Mouse (Mus musculus) midbrain, embryonic 11.5 days (tissue): ENCODE measurements around the gene Ptar1. TPM values are rescaled to one million over a fixed set of nuclear protein-coding genes. Genes with fewer than 3 reads are reported as not detected.
"Not testable (repeated sequence)": the region's sequence is repeated elsewhere in the genome, so short reads cannot be mapped to it uniquely, and the experiment has no call there.

Source experiments
- ATAC-seq: fragments of 200-750 bp; cut with Nextera tagmentation; 2 replicates; pipeline ENCODE4 v1.8.0; 2017; ENCODE audit warnings: moderate TSS enrichment, moderate library complexity; ENCODE audit not compliant: low FRiP score
- DNase-seq: peaks from one replicate; pipeline ENCODE4 v3.0.0; 2015; ENCODE audit warnings: low spot score; ENCODE audit errors: missing footprints
- H3K27ac ChIP-seq: fragments of 300-500 bp; sonication (generic); 2 replicates; pipeline ENCODE4 v1.5.1; 2014; ENCODE audit warnings: low read depth, low read length
- H3K27me3 ChIP-seq: fragments of 300-500 bp; sonication (generic); 2 replicates; pipeline ENCODE4 v1.6.1; 2014; ENCODE audit warnings: mild to moderate bottlenecking, low read length, moderate library complexity, mixed read lengths; ENCODE audit not compliant: control insufficient read depth, insufficient read depth
- H3K36me3 ChIP-seq: fragments of 300-500 bp; sonication (generic); 2 replicates; pipeline ENCODE4 v1.6.1; 2014; ENCODE audit warnings: mild to moderate bottlenecking, low read length, moderate library complexity, mixed read lengths; ENCODE audit not compliant: control insufficient read depth, insufficient read depth
- H3K4me1 ChIP-seq: fragments of 300-500 bp; sonication (generic); 2 replicates; pipeline ENCODE4 v1.6.1; 2014; ENCODE audit warnings: low read length; ENCODE audit not compliant: control insufficient read depth, insufficient read depth
- H3K4me2 ChIP-seq: fragments of 300-500 bp; sonication (generic); 2 replicates; pipeline ENCODE4 v1.6.1; 2014; ENCODE audit warnings: mild to moderate bottlenecking, moderate library complexity
- H3K4me3 ChIP-seq: fragments of 300-500 bp; sonication (generic); 2 replicates; pipeline ENCODE4 v1.5.1; 2014; ENCODE audit warnings: low read depth, low read length
- H3K9ac ChIP-seq: fragments of 300-500 bp; sonication (generic); 2 replicates; pipeline ENCODE4 v1.6.1; 2014; ENCODE audit warnings: low read length
- H3K9me3 ChIP-seq: fragments of 300-500 bp; sonication (generic); 2 replicates; pipeline ENCODE4 v1.6.1; 2016; ENCODE audit warnings: low read length; ENCODE audit not compliant: control insufficient read depth
- WGBS: fragments of 180-500 bp; shearing (Covaris S2); extraction: QIAGEN DNeasy Blood & Tissue Kit; methylation state at CpG from one replicate; pipeline ENCODE4 v1.1.7; 2014; 5-methylcytosine and 5-hydroxymethylcytosine counted together
- polyA plus RNA-seq: library from polyadenylated mRNA; unstranded; fragments of >200 nt; fragmentation: Nextera tagmentation; extraction: Ambion mirVana; gene quantifications from 2 replicates; pipeline ENCODE4 v1.2.1, GENCODE M21; 2014

Ptar1 gene
- polyA plus RNA-seq, 1 experiment from 2014 or later = 7.7 TPM

- no peak overlapping the region for H3K9ac ChIP-seq
- ATAC-seq (0 out of 2 replicates have a peak, but pooled peaks have one; percentile 22), DNase-seq (no peak)
- no peaks in the 10 kb centered on the region for H3K36me3 ChIP-seq
- 66% methylated on average over 6 of the region's 6 CpGs for WGBS
- no peaks in the 10 kb centered on the region for H3K9me3 ChIP-seq
- no peaks in the 10 kb centered on the region for H3K27me3 ChIP-seq
- H3K27ac ChIP-seq = no peak overlapping the region
- H3K4me3 ChIP-seq = no peak overlapping the region
- no peaks in the 10 kb centered on the region for H3K4me1 ChIP-seq
- no peak overlapping the region for H3K4me2 ChIP-seq
Observed at GRCm38 (mm10) chr19:23668142-23668655, 19.0 kb upstream of the Ptar1 start.

GRCm38 (mm10) chr19:23673021-23673420 lies 14.2 kb upstream of the Ptar1 start:
- Histone ChIP-seq H3K4me1 (no peaks in the 10 kb centered on the region), H3K9me3 (no peaks in the 10 kb centered on the region), H3K4me3 (no peak overlapping the region), H3K9ac (no peak overlapping the region), H3K36me3 (no peaks in the 10 kb centered on the region), H3K27me3 (no peaks in the 10 kb centered on the region), H3K4me2 (no peak overlapping the region), H3K27ac (no peak overlapping the region)
- no peak for ATAC-seq
- WGBS = 70% methylated on average over 2 of the region's 2 CpGs
- no peak for DNase-seq

DNA sequence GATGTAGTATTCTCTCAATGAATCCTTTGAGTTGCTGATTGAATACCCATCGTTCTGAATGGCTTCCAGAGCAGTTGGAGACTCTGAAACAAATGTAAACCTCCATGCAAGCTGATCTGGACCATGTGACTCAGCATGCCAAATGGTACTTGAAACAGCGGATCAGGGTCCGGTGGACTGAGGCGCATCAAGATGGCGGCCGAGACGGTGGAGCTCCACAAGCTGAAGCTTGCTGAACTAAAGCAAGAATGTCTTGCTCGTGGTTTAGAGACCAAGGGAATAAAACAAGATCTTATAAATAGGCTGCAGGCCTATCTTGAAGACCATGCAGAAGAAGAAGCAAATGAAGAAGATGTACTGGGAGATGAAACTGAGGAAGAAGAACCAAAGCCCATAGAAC lies 11.6 kb upstream of the Ptar1 start:
- ATAC-seq, H3K9me3 ChIP-seq, H3K4me3 ChIP-seq: not testable (repeated sequence)

DNA sequence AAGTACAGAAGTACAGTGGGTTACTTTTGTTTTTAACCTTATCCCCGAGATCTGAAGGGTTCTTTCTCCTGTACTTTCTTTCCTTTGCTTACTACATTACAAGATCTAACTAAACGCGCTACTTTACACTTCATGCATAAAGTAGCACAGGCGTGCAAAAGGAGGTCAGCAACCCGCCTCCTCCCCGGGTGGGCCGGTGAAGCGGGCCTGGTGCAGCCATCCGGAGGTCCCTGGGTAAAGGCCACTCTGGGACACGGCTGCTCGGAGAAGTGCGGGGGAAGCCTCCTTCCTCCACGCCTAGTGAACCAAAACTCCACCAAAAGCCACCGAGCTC lies 300 bp upstream of the Ptar1 start:
- DNase-seq (no peak), ATAC-seq (no peak)
- Histone ChIP-seq H3K4me2 (peak overlapping the region; percentile 45), H3K9me3 (no peaks in the 10 kb centered on the region), H3K4me3 (peak overlapping the region; percentile 77), H3K36me3 (no peaks in the 10 kb centered on the region), H3K27me3 (no peaks in the 10 kb centered on the region), H3K9ac (peak overlapping the region; percentile 94), H3K27ac (peak overlapping the region; percentile 90), H3K4me1 (peaks cover 8% of the 10 kb centered on the region; the same call in 1 of the 2 replicates)
- WGBS = 2% methylated on average over 14 of the region's 14 CpGs

More for the DNA sequence above, 11.6 kb upstream of the Ptar1 start:
- WGBS = 91% methylated on average over 8 of the region's 8 CpGs
- not testable (repeated sequence) for H3K4me1 ChIP-seq, H3K27me3 ChIP-seq, DNase-seq, H3K36me3 ChIP-seq, H3K4me2 ChIP-seq, H3K27ac ChIP-seq, H3K9ac ChIP-seq

DNA sequence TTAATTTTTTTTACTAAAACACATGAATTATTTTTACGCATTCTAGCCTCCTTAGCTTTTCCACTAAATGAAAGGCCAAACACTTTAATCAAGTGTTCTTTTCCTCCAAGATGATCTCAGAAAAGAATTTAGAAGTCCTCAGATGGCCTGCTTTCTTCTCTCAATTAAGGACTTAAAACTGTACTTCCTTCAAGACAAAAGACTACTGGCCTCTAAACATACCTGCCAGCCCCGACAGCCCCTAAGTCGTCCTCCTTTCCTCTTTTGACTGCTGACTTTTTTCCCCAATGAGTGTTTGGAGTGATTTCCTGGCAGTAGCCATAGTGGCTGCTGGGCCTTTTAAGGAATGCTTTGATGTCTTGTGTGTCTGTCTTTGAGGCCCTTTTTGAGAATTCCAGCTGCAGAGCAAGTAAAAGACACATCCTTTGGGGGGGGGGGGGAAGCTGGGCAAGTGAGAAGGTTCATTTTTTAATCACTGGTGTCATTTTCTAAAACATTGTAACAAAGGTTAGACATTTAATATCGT lies 1.3 kb downstream of the Ptar1 start:
- no peaks in the 10 kb centered on the region for H3K9me3 ChIP-seq
- no peaks in the 10 kb centered on the region for H3K36me3 ChIP-seq
- WGBS = 11% methylated on average over 4 of the region's 4 CpGs
- H3K4me1 ChIP-seq = peaks cover 8% of the 10 kb centered on the region; the same call in 1 of the 2 replicates
- H3K27me3 ChIP-seq = no peaks in the 10 kb centered on the region
- ATAC-seq = peak; percentile 38; the same call in 1 of the 2 replicates
- H3K27ac ChIP-seq = no peak overlapping the region
- peak overlapping the region; percentile 59 for H3K4me2 ChIP-seq
- peak overlapping the region; percentile 12; the same call in 1 of the 2 replicates for H3K9ac ChIP-seq
- peak; percentile 93 for DNase-seq
- peak overlapping the region; percentile 26 for H3K4me3 ChIP-seq

DNA sequence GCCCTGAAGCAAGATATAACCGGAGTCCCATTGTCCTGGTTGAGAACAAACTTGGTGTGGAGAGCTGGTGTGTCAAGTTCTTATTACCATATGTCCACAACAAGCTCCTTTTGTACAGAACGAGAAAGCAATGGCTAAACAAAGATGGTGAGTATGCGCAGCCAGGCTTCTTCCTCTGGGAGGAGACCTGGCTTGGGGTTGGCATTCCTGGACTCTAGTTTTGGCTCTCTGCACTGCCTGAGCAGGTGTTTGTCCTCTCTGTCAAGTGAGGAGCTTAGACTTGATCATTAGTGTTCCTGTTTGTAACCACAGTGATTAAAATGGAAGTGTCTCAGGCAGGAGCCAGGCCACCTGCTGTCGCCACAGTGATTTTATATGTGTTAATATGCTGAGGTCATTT lies 7.1 kb downstream of the Ptar1 start:
- Histone ChIP-seq H3K9ac (no peak overlapping the region), H3K27me3 (no peaks in the 10 kb centered on the region), H3K36me3 (peaks cover 12% of the 10 kb centered on the region; the same call in 1 of the 2 replicates), H3K4me2 (no peak overlapping the region), H3K4me3 (no peak overlapping the region), H3K4me1 (peaks cover 3% of the 10 kb centered on the region; the same call in 1 of the 2 replicates), H3K27ac (no peak overlapping the region), H3K9me3 (no peaks in the 10 kb centered on the region)
- WGBS = 78% methylated on average over 4 of the region's 4 CpGs
- DNase-seq = peak; percentile 69
- ATAC-seq = no peak

- Histone ChIP-seq H3K9me3 (no peaks in the 10 kb centered on the region), H3K4me3 (no peak overlapping the region), H3K27me3 (no peaks in the 10 kb centered on the region), H3K9ac (no peak overlapping the region), H3K27ac (no peak overlapping the region), H3K4me1 (no peaks in the 10 kb centered on the region), H3K36me3 (peaks cover 12% of the 10 kb centered on the region; the same call in 1 of the 2 replicates), H3K4me2 (no peak overlapping the region)
- WGBS = 85% methylated on average over 8 of the region's 8 CpGs
- DNase-seq = peak; percentile 67
- no peak for ATAC-seq
Observed at GRCm38 (mm10) chr19:23697861-23698260, 10.6 kb downstream of the Ptar1 start.

- Histone ChIP-seq H3K27me3 (no peaks in the 10 kb centered on the region), H3K36me3 (peaks cover 14% of the 10 kb centered on the region; the same call in 1 of the 2 replicates), H3K9ac (no peak overlapping the region), H3K4me2 (no peak overlapping the region), H3K4me3 (no peak overlapping the region), H3K27ac (no peak overlapping the region), H3K4me1 (no peaks in the 10 kb centered on the region), H3K9me3 (no peaks in the 10 kb centered on the region)
- 91% methylated on average over 7 of the region's 7 CpGs for WGBS
- ATAC-seq (no peak), DNase-seq (peak; percentile 49)
Observed at GRCm38 (mm10) chr19:23698366-23698765, 11.1 kb downstream of the Ptar1 start.

DNA sequence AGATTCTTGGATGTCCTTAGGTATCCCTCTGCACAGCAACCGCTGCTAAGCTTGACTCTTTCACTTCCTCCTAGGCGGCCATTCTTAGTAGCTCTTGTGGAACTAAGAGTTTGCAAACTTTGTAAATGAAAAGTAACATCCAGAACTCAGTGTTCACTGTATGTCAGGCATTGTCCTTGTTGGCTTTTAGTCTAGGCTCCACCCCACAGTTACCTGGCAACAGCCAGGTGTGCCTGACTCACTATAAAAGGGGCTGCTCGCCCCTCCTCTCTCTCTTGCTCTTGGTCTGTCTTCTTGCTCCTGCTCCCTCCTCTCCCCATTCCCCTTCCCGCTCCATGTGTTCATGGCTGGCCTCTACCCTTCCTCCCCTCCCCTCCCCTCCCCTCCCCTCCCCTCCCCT lies 11.9 kb downstream of the Ptar1 start:
- no peak overlapping the region for H3K9ac ChIP-seq
- ATAC-seq (no peak), DNase-seq (peak; percentile 70)
- H3K4me1 ChIP-seq = no peaks in the 10 kb centered on the region
- H3K4me2 ChIP-seq = no peak overlapping the region
- H3K36me3 ChIP-seq = peaks cover 15% of the 10 kb centered on the region; the same call in 1 of the 2 replicates
- H3K27me3 ChIP-seq = no peaks in the 10 kb centered on the region
- H3K4me3 ChIP-seq = no peak overlapping the region
- H3K9me3 ChIP-seq = no peaks in the 10 kb centered on the region
- WGBS = 86% methylated on average over 4 of the region's 4 CpGs
- no peak overlapping the region for H3K27ac ChIP-seq
